Mouse (Mus musculus) thymus, postnatal 10 days (tissue): ENCODE measurements at regions not wholly inside any gene's neighbourhood (a gene's known extent, or its start where the extent isn't known, plus 50 kb on each side); places are given as distances from the start of the nearest gene placed in this dataset.

Source experiments
- DNase-seq, 2 experiments: peaks; one replicate each; pipeline ENCODE4 v3.0.0; 2021; ENCODE audit warnings: low spot score in 2 of 2

DNA sequence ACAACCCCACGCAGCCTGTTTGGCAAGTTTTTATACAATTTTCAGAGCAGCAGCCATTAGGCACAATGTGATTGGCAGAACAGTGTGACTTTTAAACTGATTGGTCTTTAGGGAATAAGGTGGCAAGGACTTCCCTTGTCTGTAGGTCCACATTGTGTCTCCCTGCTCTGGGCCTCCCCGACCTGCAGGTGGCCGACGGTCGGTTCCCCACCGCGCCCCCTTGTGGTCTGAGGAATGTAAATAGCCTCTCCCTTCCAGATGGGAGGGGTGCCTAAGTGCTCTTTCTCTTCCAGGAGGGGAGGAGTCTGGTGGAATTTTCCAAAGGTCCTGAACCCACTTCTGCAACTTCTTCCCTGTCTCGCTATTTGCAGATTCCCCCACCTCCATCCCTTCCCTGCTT, 52.5 kb upstream of the Prr5 start:
- peak; percentile 49 to 85 for DNase-seq

DNA sequence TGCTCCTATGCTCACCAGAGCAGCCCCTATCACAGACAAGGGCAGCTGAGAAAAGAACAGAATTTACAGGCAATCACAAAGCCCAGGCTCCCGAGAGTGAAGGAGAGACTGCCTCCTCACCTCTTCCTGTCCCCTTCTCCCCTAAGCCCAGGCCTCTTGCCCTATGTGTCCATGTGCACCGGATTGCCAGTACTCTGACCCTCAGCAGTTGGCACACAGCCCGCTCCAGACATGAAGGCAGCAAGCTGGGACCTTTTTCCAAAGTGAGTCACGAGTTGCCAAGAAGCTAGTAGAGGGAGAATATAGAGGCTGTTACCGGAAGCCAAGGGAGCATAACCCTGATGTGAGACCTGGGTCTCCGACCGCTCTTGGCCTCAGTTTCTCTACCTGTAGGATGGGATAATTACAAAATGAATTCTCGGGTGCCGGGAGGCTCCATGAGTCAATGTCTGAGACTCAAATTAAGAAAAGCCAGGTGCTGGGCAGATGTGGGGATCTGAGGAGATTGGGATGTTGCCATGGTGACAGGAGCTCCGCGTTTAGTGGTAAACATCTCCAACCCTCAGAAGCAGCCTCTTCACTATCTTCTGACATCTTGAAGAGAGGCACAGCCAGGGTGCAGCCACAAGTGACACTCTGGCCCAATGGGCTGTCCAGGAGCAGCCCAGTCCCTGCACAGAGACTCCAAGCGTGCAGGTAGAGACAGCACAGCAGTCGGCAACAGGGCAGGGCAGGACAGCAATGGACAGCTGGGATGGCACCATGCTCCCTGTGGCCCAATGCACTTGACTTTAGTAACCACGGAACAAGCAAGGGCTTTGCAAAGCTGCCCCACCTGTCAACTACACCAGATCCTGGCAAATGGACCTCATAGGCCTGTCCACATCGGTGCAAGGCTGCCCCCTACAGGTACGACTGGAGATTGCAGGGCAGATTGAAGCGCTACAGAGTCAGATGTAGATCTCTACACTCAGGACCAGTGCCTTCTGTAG, 55.6 kb upstream of the Prr5 start:
- DNase-seq: peak; percentile 70 to 92

DNA sequence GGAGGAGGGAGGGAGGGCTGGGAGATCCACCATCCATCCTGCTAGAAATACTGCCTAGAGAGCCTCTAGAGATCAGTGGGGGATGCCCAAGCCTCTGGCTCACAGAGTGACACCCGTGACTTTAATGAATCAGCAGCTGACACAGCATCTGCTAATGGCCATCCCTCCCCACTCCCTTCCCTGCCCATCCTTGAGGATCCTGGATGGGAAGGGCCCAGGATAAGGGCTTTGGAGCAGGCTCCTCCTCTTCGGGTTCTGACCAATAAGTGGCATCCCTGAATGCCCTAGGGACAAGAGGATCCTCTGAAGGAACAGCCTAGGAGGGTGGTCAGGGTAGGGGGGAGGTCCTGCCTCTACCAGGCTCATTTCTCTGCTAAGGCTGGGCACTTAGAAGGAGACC, 55.3 kb upstream of the Rtl6 start:
- DNase-seq: no peak

DNA sequence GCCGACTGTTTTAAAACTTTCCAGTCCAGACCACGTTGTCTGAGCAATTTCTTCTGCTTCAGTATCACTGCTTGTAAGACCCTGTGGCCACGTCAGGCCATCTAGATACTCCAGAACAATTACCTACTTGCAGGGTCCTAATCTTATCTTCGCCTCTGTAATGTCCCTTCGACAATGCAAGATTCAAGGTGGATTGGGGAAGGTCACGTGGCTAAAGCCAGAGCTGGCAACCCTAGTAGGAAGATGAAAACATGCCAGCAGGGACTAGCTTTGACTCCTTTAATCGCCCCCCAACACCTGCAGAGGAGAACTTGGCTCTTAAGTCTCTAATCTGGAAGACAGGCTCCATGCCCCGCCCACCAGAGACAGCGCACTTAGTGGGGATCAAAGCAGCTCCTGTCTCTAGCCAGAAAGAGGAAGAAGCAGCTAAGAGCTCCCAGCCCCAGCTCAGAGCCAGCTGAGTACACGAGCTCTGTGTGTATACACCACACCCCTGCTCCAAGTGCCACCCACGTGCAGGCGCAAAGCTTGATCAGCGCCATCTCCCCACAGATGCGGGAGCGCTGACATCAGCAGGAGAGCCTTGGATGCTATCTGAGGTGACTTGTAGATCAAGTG, 52.3 kb upstream of the Rtl6 start:
- DNase-seq: peak; percentile 11 to 15

DNA sequence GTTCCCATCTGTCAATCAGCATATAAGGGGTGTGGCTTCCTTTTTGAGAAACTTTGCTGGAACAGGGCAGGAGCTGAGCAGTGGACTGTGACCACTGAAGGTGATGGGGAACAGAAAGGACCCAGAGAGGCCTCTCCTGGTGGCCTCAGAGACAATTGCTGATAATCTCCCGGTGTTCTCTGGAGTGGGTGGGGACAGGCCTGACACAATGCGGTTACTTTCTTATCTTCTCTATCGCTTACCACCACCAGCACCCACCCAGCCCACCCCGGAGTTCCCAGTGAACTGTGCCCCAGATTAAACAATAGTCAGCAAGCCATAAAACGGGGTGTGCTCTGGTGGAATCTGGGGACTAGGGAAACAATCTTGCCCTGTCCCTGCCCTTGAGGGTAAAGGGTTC, 51.4 kb upstream of the Rtl6 start:
- no peak for DNase-seq
